Mouse (Mus musculus) limb, embryonic 14.5 days (tissue): Measurements from ENCODE around the gene Tcaf2. TPM values are rescaled to one million over a fixed set of nuclear protein-coding genes. Genes with fewer than 3 reads are reported as not detected.

Experiments used
- ATAC-seq: fragments of 200-750 bp; cut with Nextera tagmentation; 2 replicates; pipeline ENCODE4 v1.8.0; 2017; ENCODE audit warnings: low read depth, moderate number of reproducible peaks, moderate TSS enrichment; ENCODE audit not compliant: low FRiP score
- DNase-seq: peaks from one replicate; pipeline ENCODE4 v3.0.0-alpha.2; 2015; ENCODE audit warnings: low spot score
- H3K27ac ChIP-seq: fragments of 300-500 bp; sonication (generic); replicated peaks from 2 replicates; pipeline ENCODE4 v1.5.1; 2014; ENCODE audit warnings: low read depth, mild to moderate bottlenecking, low read length, moderate library complexity, mixed read lengths
- H3K27me3 ChIP-seq: fragments of 300-500 bp; sonication (generic); 2 replicates; pipeline ENCODE4 v1.6.1; 2014; ENCODE audit warnings: low read length, mixed read lengths; ENCODE audit not compliant: control insufficient read depth, insufficient read depth
- H3K36me3 ChIP-seq: fragments of 300-500 bp; sonication (generic); 2 replicates; pipeline ENCODE4 v1.6.1; 2014; ENCODE audit warnings: mild to moderate bottlenecking, low read length, moderate library complexity, mixed read lengths; ENCODE audit not compliant: control insufficient read depth, insufficient read depth
- H3K4me1 ChIP-seq: fragments of 300-500 bp; sonication (generic); 2 replicates; pipeline ENCODE4 v1.6.1; 2014; ENCODE audit warnings: antibody characterized with exemption, low read length, mixed read lengths; ENCODE audit not compliant: control insufficient read depth, insufficient read depth
- H3K4me2 ChIP-seq: fragments of 300-500 bp; sonication (generic); replicated peaks from 2 replicates; pipeline ENCODE4 v1.6.1; 2014; ENCODE audit warnings: low read depth, mild to moderate bottlenecking, low read length, moderate library complexity; ENCODE audit not compliant: severe bottlenecking
- H3K4me3 ChIP-seq: fragments of 300-500 bp; sonication (generic); replicated peaks from 2 replicates; pipeline ENCODE4 v1.5.1; 2014; ENCODE audit warnings: low read length
- H3K9ac ChIP-seq: fragments of 300-500 bp; sonication (generic); 2 replicates; pipeline ENCODE4 v1.6.1; 2014; ENCODE audit warnings: mild to moderate bottlenecking, low read depth, low read length, moderate library complexity; ENCODE audit not compliant: severe bottlenecking
- H3K9me3 ChIP-seq: fragments of 300-500 bp; sonication (generic); 2 replicates; pipeline ENCODE4 v1.6.1; 2016; ENCODE audit warnings: low read length; ENCODE audit not compliant: control insufficient read depth
- POLR2A ChIP-seq: fragments of 200-500 bp; IDR thresholded peaks from 2 replicates; pipeline ENCODE4 v1.8.0; 2012; ENCODE audit warnings: inconsistent platforms, mild to moderate bottlenecking, moderate library complexity, borderline replicate concordance; ENCODE audit not compliant: insufficient read depth, insufficient read length; ENCODE audit errors: extremely low read depth
- WGBS: fragments of 180-500 bp; shearing (Covaris S2); extraction: QIAGEN DNeasy Blood & Tissue Kit; methylation state at CpG from one replicate; pipeline ENCODE4 v1.1.7; 2014; 5-methylcytosine and 5-hydroxymethylcytosine counted together
- polyA plus RNA-seq, 2 experiments: library from polyadenylated mRNA; depleted of rRNA in 1 of 2; stranded (reverse) in 1 of 2; unstranded in 1 of 2; fragments of >200 nt; fragmentation: Nextera tagmentation in 1 of 2; extraction: Ambion mirVana in 1 of 2; gene quantifications; 2 replicates each; pipeline versions ENCODE4 v1.2.1 to v1.2.3; 2012 to 2014

Gene Tcaf2
- polyA plus RNA-seq (2012; rRNA removed) (3.9 and 4.3 TPM in 2 replicates), polyA plus RNA-seq (2014; fragmentation: Nextera tagmentation; extraction: Ambion mirVana) (2.3 and 2.6 TPM in 2 replicates)

GRCm38 (mm10) chr6:42644912-42645549, at the start of gene Tcaf2:
Gene Tcaf2 (minus strand): TSS chr6:42645254.
- peaks cover 3% of the 10 kb centered on the region; the same call in 1 of the 2 replicates for H3K4me1 ChIP-seq
- H3K27me3 ChIP-seq, result no peaks in the 10 kb centered on the region
- ATAC-seq (peak; percentile 97), DNase-seq (peak; percentile 84)
- no peaks in the 10 kb centered on the region for H3K36me3 ChIP-seq
- no peak for TF ChIP-seq POLR2A
- no peaks in the 10 kb centered on the region for H3K9me3 ChIP-seq
- no peak within 1 kb of the TSS for H3K27ac ChIP-seq
- H3K4me3 ChIP-seq, result peak within 1 kb of the TSS; percentile 36
- no peak within 1 kb of the TSS for H3K9ac ChIP-seq
- WGBS, result under 1% methylated on average over 23 of the region's 23 CpGs
- H3K4me2 ChIP-seq, result peak within 1 kb of the TSS; percentile 58

- H3K9me3 ChIP-seq, result no peaks in the 10 kb centered on the region
- peak overlapping the region; percentile 85 for H3K9ac ChIP-seq
- peaks cover 14% of the 10 kb centered on the region for H3K36me3 ChIP-seq
- H3K27ac ChIP-seq, result peak overlapping the region; percentile 91
- H3K4me1 ChIP-seq, result peaks cover 3% of the 10 kb centered on the region; the same call in 1 of the 2 replicates
- ATAC-seq, result peak; percentile 93
- H3K4me3 ChIP-seq, result peak overlapping the region; percentile 70
- peak; percentile 88 for DNase-seq
- 0% methylated on average over 30 of the region's 32 CpGs for WGBS
- peak overlapping the region; percentile 64 for H3K4me2 ChIP-seq
- peak; percentile 83; the same call in 1 of the 2 replicates for TF ChIP-seq POLR2A
- no peaks in the 10 kb centered on the region for H3K27me3 ChIP-seq
Observed at GRCm38 (mm10) chr6:42692517-42693190, 47.6 kb upstream of the Tcaf2 start.

- ATAC-seq, result peak; percentile 86
- Histone ChIP-seq H3K36me3 (peaks cover 14% of the 10 kb centered on the region), H3K9me3 (no peaks in the 10 kb centered on the region), H3K9ac (peak overlapping the region; percentile 85), H3K4me3 (peak overlapping the region; percentile 70), H3K4me2 (peak overlapping the region; percentile 64), H3K27ac (peak overlapping the region; percentile 91), H3K4me1 (peaks cover 3% of the 10 kb centered on the region; the same call in 1 of the 2 replicates), H3K27me3 (no peaks in the 10 kb centered on the region)
- 0 out of 2 replicates have a peak, but pooled peaks have one; percentile 28 for TF ChIP-seq POLR2A
- peak; percentile 80 for DNase-seq
- 2% methylated on average over 7 of the region's 10 CpGs for WGBS
Observed at GRCm38 (mm10) chr6:42692154-42692516, 47.1 kb upstream of the Tcaf2 start.

GRCm38 (mm10) chr6:42689761-42690160, 44.7 kb upstream of the Tcaf2 start:
- ATAC-seq (no peak), DNase-seq (no peak)
- Histone ChIP-seq H3K9me3 (no peaks in the 10 kb centered on the region), H3K9ac (no peak overlapping the region), H3K4me2 (no peak overlapping the region), H3K36me3 (peaks cover 28% of the 10 kb centered on the region), H3K4me1 (peaks cover 3% of the 10 kb centered on the region; the same call in 1 of the 2 replicates), H3K27ac (no peak overlapping the region), H3K4me3 (no peak overlapping the region), H3K27me3 (no peaks in the 10 kb centered on the region)
- no peak for TF ChIP-seq POLR2A

- Histone ChIP-seq H3K36me3 (peaks cover 36% of the 10 kb centered on the region), H3K4me3 (no peak overlapping the region), H3K4me1 (peaks cover 3% of the 10 kb centered on the region; the same call in 1 of the 2 replicates), H3K4me2 (no peak overlapping the region), H3K9me3 (no peaks in the 10 kb centered on the region), H3K27me3 (no peaks in the 10 kb centered on the region), H3K27ac (no peak overlapping the region), H3K9ac (no peak overlapping the region)
- no peak for DNase-seq
- ATAC-seq, result no peak
- 71% methylated on average over 5 of the region's 5 CpGs for WGBS
- no peak for TF ChIP-seq POLR2A
Observed at GRCm38 (mm10) chr6:42687907-42688306, 42.9 kb upstream of the Tcaf2 start.
